Mouse (Mus musculus): ENCODE measurements around the gene Sema4d. TPM values are rescaled to one million over a fixed set of nuclear protein-coding genes. Genes with fewer than 3 reads are reported as not detected.

The Sema4d gene
- polyA plus RNA-seq, 1 experiment from 2014 or later = 5.9 TPM

GRCm38 (mm10) chr13:51753802-51754444, 39.6 kb downstream of the Sema4d start:
- Histone ChIP-seq H3K27ac (peak overlapping the region; percentile 78), H3K36me3 (no peaks in the 10 kb centered on the region), H3K27me3 (ENCODE audit: insufficient read depth, poor library complexity, severe bottlenecking) (no peaks in the 10 kb centered on the region), H3K4me3 (no peak overlapping the region), H3K9me3 (no peaks in the 10 kb centered on the region), H3K4me1 (replicated peaks) (peaks cover 73% of the 10 kb centered on the region)
- DNase-seq (ENCODE audit: low spot score) = no peak
- 42% methylated on average over 5 of the region's 5 CpGs for WGBS

GRCm38 (mm10) chr13:51753168-51753465, 40.4 kb downstream of the Sema4d start:
- DNase-seq (ENCODE audit: low spot score) = no peak
- Histone ChIP-seq H3K4me1 (replicated peaks) (peaks cover 75% of the 10 kb centered on the region), H3K36me3 (no peaks in the 10 kb centered on the region), H3K4me3 (no peak overlapping the region), H3K27me3 (ENCODE audit: insufficient read depth, poor library complexity, severe bottlenecking) (no peaks in the 10 kb centered on the region), H3K9me3 (no peaks in the 10 kb centered on the region), H3K27ac (peak overlapping the region; percentile 78)
- WGBS = 17% methylated on average over 6 of the region's 6 CpGs

- Histone ChIP-seq H3K27ac (peak overlapping the region; percentile 78), H3K4me3 (no peak overlapping the region), H3K9me3 (no peaks in the 10 kb centered on the region), H3K4me1 (replicated peaks) (peaks cover 75% of the 10 kb centered on the region), H3K27me3 (ENCODE audit: insufficient read depth, poor library complexity, severe bottlenecking) (no peaks in the 10 kb centered on the region), H3K36me3 (no peaks in the 10 kb centered on the region)
- 48% methylated on average over 15 of the region's 15 CpGs for WGBS
- no peak for DNase-seq (ENCODE audit: low spot score)
Observed at GRCm38 (mm10) chr13:51752346-51753167, 41.0 kb downstream of the Sema4d start.

GRCm38 (mm10) chr13:51749578-51750345, 43.8 kb downstream of the Sema4d start:
- WGBS = 83% methylated on average over 14 of the region's 14 CpGs
- Histone ChIP-seq H3K4me1 (replicated peaks) (peaks cover 60% of the 10 kb centered on the region), H3K4me3 (no peak overlapping the region), H3K36me3 (no peaks in the 10 kb centered on the region), H3K27ac (no peak overlapping the region), H3K9me3 (no peaks in the 10 kb centered on the region), H3K27me3 (ENCODE audit: insufficient read depth, poor library complexity, severe bottlenecking) (no peaks in the 10 kb centered on the region)
- DNase-seq (ENCODE audit: low spot score) = no peak

GRCm38 (mm10) chr13:51748009-51748552, 45.5 kb downstream of the Sema4d start:
- Histone ChIP-seq H3K27ac (peak overlapping the region; percentile 57; the same call in 1 of the 2 replicates), H3K4me1 (replicated peaks) (peaks cover 47% of the 10 kb centered on the region), H3K36me3 (no peaks in the 10 kb centered on the region), H3K9me3 (no peaks in the 10 kb centered on the region), H3K4me3 (no peak overlapping the region), H3K27me3 (ENCODE audit: insufficient read depth, poor library complexity, severe bottlenecking) (no peaks in the 10 kb centered on the region)
- WGBS = 71% methylated on average over 12 of the region's 12 CpGs
- no peak for DNase-seq (ENCODE audit: low spot score)

- Histone ChIP-seq H3K27me3 (ENCODE audit: insufficient read depth, poor library complexity, severe bottlenecking) (no peaks in the 10 kb centered on the region), H3K4me1 (replicated peaks) (peaks cover 42% of the 10 kb centered on the region), H3K36me3 (no peaks in the 10 kb centered on the region), H3K27ac (no peak overlapping the region), H3K9me3 (no peaks in the 10 kb centered on the region), H3K4me3 (no peak overlapping the region)
- DNase-seq (ENCODE audit: low spot score) = no peak
- WGBS = 86% methylated on average over 7 of the region's 7 CpGs
Observed at GRCm38 (mm10) chr13:51747069-51747468, 46.5 kb downstream of the Sema4d start.

- Histone ChIP-seq H3K4me1 (replicated peaks) (peaks cover 33% of the 10 kb centered on the region), H3K27ac (no peak overlapping the region), H3K36me3 (no peaks in the 10 kb centered on the region), H3K27me3 (ENCODE audit: insufficient read depth, poor library complexity, severe bottlenecking) (no peaks in the 10 kb centered on the region), H3K9me3 (no peaks in the 10 kb centered on the region), H3K4me3 (no peak overlapping the region)
- WGBS = 72% methylated on average over 5 of the region's 5 CpGs
- no peak for DNase-seq (ENCODE audit: low spot score)
Observed at GRCm38 (mm10) chr13:51745862-51746261, 47.7 kb downstream of the Sema4d start.

- Histone ChIP-seq H3K27me3 (ENCODE audit: insufficient read depth, poor library complexity, severe bottlenecking) (no peaks in the 10 kb centered on the region), H3K27ac (no peak overlapping the region), H3K9me3 (no peaks in the 10 kb centered on the region), H3K4me3 (no peak overlapping the region), H3K4me1 (replicated peaks) (peaks cover 31% of the 10 kb centered on the region), H3K36me3 (no peaks in the 10 kb centered on the region)
- no peak for DNase-seq (ENCODE audit: low spot score)
- 79% methylated on average over 3 of the region's 3 CpGs for WGBS
Observed at GRCm38 (mm10) chr13:51743855-51744254, 49.7 kb downstream of the Sema4d start.

- H3K9me3 ChIP-seq = no peaks in the 10 kb centered on the region
- no peaks in the 10 kb centered on the region for H3K27me3 ChIP-seq (ENCODE audit: insufficient read depth, poor library complexity, severe bottlenecking)
- H3K36me3 ChIP-seq = no peaks in the 10 kb centered on the region
- peaks cover 27% of the 10 kb centered on the region for H3K4me1 ChIP-seq (replicated peaks)
- WGBS = 79% methylated on average over 10 of the region's 10 CpGs
- DNase-seq (ENCODE audit: low spot score) = no peak
- H3K27ac ChIP-seq = no peak overlapping the region
- no peak overlapping the region for H3K4me3 ChIP-seq
Observed at GRCm38 (mm10) chr13:51742551-51743052, 50.9 kb downstream of the Sema4d start.

- Histone ChIP-seq H3K27ac (no peak overlapping the region), H3K4me3 (no peak overlapping the region), H3K36me3 (no peaks in the 10 kb centered on the region), H3K9me3 (no peaks in the 10 kb centered on the region), H3K27me3 (ENCODE audit: insufficient read depth, poor library complexity, severe bottlenecking) (no peaks in the 10 kb centered on the region), H3K4me1 (replicated peaks) (peaks cover 38% of the 10 kb centered on the region)
- DNase-seq (ENCODE audit: low spot score) = no peak
- 87% methylated on average over 5 of the region's 5 CpGs for WGBS
Observed at GRCm38 (mm10) chr13:51740776-51741175, 52.8 kb downstream of the Sema4d start.

GRCm38 (mm10) chr13:51739713-51740112, 53.8 kb downstream of the Sema4d start:
- Histone ChIP-seq H3K9me3 (no peaks in the 10 kb centered on the region), H3K27me3 (ENCODE audit: insufficient read depth, poor library complexity, severe bottlenecking) (no peaks in the 10 kb centered on the region), H3K27ac (no peak overlapping the region), H3K4me3 (no peak overlapping the region), H3K4me1 (replicated peaks) (peaks cover 33% of the 10 kb centered on the region), H3K36me3 (no peaks in the 10 kb centered on the region)
- 90% methylated on average over 1 of the region's 1 CpGs for WGBS
- DNase-seq (ENCODE audit: low spot score) = no peak

GRCm38 (mm10) chr13:51738531-51739117, 54.9 kb downstream of the Sema4d start:
- H3K36me3 ChIP-seq = no peaks in the 10 kb centered on the region
- H3K4me1 ChIP-seq (replicated peaks) = peaks cover 29% of the 10 kb centered on the region
- H3K27ac ChIP-seq = 0 out of 2 replicates have a peak overlapping the region, but pooled peaks have one; percentile 50
- 94% methylated on average over 11 of the region's 11 CpGs for WGBS
- no peaks in the 10 kb centered on the region for H3K27me3 ChIP-seq (ENCODE audit: insufficient read depth, poor library complexity, severe bottlenecking)
- H3K4me3 ChIP-seq = no peak overlapping the region
- no peak for DNase-seq (ENCODE audit: low spot score)
- no peaks in the 10 kb centered on the region for H3K9me3 ChIP-seq

All from hindbrain, embryonic 10.5 days (tissue).